Mouse (Mus musculus): Measurements from ENCODE around the gene Kalrn.

GRCm38 (mm10) chr16:34466649-34467048 is 106.7 kb downstream of the Kalrn start:
- TF ChIP-seq CTCF (conservative IDR thresholded peaks at IDR 0.05; ENCODE audit: low read length) (no peak), POU5F1 (IDR thresholded peaks at IDR 0.05; ENCODE audit: borderline replicate concordance, low read length) (no peak)

Measured in E14TG2a.4 (cell line).